Mouse (Mus musculus) spleen, adult 18-20 months (tissue): ENCODE measurements around the gene Igf1.

Experiments
- DNase-seq, 2 experiments: peaks; one replicate each; pipeline ENCODE4 v3.0.0; 2022; ENCODE audit warnings: mixed read lengths in 2 of 2

Gene Igf1

DNA sequence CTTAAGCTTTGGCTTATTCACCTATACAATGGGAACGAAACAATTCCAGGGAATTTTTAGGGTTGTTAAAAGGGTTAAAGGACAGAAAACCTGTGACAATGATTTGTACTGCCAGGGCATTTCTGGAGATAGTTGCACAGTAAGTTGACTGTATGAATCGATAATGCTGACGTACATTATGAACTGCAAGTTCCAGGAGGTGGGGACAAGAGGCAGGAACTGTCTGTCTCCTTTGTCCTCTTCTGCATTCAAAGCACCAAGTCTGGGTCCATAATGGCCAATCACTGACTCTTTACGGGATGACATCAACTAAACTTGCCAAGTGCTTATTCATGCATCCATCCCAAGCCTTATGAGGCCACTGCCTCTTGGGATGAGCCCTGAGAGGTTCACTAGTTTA lies 39.3 kb downstream of the Igf1 start:
- no peak for DNase-seq

- DNase-seq, result no peak
These were observed 40.8 kb downstream of the Igf1 start for GRCm38 (mm10) chr10:87898826-87899225.

- no peak for DNase-seq
These were observed 43.9 kb downstream of the Igf1 start for GRCm38 (mm10) chr10:87901916-87902315.

DNA sequence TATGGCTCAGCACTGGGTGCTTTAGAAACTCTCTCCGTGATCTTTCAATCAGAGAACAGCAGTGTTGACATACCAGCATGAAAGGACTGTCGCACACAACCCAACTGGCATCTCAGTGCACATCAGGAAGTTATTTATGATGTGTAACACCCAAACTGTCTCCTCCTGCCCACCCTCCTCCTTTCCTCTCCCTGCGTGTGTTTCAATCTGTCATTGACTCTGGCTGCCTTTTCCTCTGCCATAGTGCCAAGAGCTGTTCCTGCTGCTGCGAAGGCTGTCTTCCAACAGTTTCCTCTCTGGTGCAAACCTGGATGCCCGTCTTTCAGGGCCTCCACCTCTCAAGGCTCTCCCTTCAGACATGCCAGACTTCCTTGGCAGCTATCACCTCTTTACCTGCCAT lies 46.3 kb downstream of the Igf1 start:
- DNase-seq, result no peak

DNA sequence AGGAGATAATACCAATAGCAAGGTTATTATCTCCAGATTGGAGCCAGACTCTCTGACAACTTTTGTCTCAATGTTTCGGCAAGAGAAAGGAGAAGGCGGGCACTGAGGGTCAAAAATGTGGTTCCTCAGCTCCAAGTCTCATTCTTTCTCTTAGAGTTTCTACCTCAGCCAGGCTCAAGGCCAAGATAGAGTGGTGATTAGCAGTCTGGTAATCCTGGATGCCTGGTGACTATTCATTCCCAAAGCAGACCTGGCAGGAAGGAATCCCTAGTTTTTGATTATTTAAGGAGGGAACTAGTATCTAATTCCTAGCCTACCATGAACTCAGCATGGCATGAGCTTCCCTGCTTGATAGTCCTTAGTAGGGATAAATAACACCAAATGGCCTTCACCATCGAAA lies 47.0 kb downstream of the Igf1 start:
- no peak for DNase-seq

DNA sequence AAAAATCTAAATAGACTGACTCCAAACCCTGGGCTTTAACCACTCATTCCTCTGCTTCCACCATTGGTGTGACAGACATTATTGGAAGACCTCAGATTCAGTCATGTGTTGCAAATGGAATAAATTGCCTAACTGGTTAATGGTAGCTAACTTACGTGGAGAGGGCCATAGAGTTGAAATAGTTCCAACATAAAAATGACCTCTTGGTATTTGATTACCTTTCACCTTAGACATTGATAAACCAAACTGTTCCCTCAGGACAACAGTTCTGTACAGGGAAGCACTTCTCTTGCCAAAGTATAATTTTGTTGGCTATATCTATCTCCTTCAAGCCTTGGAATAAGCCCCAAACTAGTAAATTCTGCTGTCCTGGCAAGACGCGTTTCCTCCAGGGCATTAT lies 48.1 kb downstream of the Igf1 start:
- no peak for DNase-seq

GRCm38 (mm10) chr10:87906757-87907307 lies 48.8 kb downstream of the Igf1 start:
- DNase-seq, result no peak

DNA sequence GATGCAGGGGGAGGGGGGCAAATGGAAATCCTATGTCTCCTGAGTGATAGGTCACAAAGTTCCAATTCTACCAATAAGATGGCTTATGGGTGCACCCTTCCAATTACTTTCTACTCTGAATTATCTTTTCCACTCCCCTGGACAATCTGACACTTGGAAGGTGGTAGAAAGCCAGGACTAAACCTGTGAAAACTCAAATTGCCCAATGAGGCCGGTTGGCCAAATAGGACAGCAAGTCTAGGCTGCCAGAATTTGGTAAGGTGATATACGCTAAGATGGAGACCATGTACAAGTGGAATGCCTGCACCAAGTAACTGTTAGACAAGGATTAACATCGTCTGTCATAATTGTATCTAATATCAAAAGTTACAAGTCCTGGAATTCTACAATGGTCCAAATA lies 55.8 kb downstream of the Igf1 start:
- no peak for DNase-seq

- no peak for DNase-seq
These were observed 56.9 kb downstream of the Igf1 start for GRCm38 (mm10) chr10:87914932-87915331.

GRCm38 (mm10) chr10:87915782-87916181 lies 57.7 kb downstream of the Igf1 start:
- no peak for DNase-seq

DNA sequence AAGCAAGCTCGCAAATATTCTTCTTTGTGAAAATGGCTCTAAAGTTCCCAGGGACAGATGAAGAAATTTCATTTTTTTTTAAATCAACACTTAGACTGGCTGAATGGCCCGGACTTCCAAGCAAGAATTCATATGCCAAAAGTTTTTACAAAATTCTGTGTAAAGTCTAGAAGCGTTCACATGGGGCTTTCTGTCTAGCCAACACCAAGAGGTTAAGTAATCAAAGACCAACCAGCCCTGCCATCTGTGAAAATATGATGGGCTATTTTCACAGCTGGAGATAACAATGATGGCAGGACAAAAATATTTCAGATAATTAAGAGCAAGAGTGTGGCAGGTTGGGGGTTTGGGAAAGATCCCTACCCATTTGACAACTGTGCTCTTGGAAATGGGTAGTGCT lies 64.2 kb downstream of the Igf1 start:
- no peak for DNase-seq

DNA sequence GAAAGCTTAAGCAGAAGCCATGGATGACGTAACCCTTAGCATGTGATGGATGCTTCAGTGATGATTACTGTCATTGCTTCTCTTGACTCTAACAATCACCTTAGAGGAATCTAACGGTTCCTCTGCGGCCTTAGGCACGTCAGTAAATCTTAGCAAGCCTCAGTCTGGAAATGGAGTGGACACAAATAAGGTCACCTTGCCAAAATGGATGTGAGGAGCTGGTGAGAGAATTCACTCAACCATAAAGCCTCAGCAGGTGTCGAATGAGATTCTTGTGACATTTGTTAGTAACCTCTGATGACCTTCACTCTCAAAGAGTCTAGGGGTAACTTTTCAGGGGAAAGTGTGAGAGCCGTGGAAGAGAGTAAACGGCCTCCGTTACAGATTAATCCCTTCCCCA lies 68.5 kb downstream of the Igf1 start:
- DNase-seq, result no peak

DNA sequence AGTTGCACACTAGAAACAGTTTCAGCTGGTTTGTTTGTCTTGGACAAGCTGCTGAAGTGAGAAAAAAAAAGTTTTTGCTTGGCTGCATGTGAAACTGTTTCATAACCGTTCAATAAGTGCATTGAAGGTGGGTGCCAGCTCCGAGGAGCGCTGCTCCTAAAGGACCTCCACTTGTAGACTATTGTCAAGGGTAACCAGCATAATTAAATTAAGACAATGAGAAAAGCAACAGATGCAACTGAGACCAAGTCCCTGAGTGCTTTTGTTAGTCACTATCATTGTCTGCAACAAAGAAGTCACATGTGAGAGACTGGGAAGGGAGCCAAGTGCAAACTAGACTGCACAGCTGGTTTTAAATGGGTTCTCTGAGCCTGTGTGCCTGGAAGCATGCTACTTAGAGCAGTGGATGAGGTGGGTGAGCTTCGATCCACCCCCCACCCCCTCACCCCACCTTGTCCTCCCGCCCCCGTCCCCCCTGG lies 69.1 kb downstream of the Igf1 start:
- no peak for DNase-seq

DNA sequence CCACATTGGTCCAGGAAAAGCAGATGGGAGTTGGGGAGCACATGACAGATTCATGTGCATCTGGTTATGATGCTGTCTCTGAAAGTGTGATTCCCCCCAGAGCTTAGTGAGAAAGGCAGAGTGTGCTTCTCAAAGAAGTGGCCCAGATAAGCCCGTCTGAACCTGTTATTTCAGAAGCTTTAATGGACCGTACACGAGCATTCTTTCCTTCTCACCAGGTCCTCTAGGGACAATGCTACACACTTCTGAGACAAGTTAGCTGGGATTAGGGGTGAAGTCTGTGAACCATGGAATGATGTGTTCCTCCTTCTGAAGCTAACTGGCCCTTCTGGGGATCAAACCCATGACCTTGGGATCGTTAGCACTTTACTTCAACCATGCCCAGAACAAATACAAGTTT lies 90.1 kb downstream of the Igf1 start:
- no peak for DNase-seq

DNA sequence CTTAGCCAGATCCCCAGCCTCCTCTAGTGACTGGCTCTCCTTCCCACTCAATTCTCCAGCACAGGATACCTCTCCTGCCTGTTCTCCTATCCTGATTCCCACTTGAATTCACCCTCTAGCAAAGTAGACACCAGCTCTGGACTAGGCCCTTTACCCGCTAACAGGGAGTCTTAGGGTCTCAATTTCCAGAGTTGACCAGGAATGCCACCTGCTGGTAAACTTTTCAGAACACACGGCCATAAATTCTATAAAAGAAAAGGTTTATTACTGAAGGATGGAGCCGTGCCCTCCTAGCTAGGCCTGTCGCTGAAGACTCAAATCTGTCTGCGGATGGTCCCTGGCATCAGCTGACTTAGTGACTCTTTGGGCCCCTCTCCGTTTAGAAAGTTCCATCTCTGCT lies 113.5 kb downstream of the Igf1 start:
- DNase-seq, result no peak

DNA sequence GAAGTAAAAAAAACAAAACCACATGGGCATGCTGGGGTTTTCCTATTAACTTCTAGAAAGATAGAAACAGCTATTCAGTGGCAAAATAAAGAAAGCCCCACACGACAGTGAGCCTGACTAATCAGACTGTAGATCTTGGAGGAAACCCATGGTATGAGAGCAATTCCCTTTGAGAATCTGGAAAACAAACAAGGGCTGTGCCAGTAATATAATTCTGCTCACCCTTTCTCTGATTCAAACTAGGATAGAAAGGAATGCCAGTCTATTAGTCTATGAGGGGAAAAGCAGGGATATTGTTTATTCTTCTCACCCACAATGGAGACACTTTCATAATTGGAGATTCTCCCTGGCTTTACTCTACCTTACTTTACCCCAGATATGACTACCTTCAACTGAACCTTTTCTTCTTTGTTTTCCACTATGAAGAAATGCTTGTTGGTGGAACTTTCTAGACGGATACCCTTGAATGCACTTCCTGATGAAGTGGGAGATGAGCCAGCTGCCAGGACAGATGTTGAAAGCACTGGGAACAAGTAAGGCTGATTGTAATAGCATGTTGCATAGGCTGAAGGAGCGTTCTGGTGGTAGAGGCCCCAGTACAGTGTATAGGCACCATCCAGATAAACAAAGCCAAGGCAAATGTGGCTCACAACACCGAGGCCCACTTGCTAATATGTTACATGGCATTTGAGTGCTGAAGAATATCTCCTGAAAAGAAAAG lies 116.0 kb downstream of the Igf1 start:
- no peak for DNase-seq

GRCm38 (mm10) chr10:87985375-87985774 lies 127.3 kb downstream of the Igf1 start:
- DNase-seq, result no peak

DNA sequence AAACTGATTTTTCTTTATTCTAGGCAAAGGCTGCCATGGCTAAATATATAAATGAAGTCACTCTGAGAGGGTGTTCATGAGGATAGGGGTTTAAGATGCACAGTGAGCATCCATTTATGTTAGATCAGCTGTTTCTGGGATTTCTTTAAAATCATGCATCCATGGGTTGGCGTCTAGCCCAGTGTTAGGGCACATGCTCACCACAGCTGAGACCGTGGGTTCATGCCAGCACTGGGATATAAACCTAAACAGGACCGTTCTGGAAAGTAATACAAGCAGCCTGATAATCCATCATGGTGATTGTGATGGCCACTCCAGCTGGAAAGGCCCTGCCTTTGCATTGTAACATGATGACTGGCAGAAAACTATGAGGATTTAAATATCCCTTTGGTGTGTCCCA lies 128.1 kb downstream of the Igf1 start:
- no peak for DNase-seq
